Mouse (Mus musculus): ENCODE results near the gene Rpl9-ps1. TPM values are rescaled to one million over a fixed set of nuclear protein-coding genes. Genes with fewer than 3 reads are reported as not detected.

Rpl9-ps1 gene
- polyA plus RNA-seq, 1 experiment from 2014 or later = not detected

DNA sequence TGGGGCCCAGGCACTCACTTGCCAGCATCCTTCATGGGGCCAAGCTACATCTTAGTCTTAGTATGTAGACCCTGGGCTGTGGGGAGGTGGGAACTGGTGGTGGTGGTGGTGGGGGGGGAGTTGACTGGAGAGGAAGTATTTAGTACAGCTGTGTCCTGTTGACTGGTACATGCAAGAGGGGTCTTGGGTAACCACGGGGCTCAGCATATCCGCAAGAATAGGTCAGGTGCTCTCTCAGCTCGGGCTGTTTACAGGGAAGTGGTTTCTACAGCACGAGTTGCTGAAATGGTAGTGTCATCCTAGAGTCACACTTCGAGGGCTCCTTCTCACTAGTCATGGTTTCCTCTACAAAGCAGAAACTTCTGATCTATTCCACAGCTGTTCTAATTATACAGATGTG lies 5.3 kb downstream of the Rpl9-ps1 start:
- Histone ChIP-seq H3K9ac (replicated peaks) (no peak overlapping the region), H3K27me3 (ENCODE audit: insufficient read depth, low read length) (no peaks in the 10 kb centered on the region), H3K4me2 (ENCODE audit: low read depth, low read length) (peak overlapping the region; percentile 37), H3K4me3 (ENCODE audit: low read depth, low read length) (no peak overlapping the region), H3K36me3 (replicated peaks; ENCODE audit: insufficient read depth, low read length) (no peaks in the 10 kb centered on the region), H3K27ac (ENCODE audit: low read depth) (peak overlapping the region; percentile 78), H3K9me3 (ENCODE audit: low read length) (no peaks in the 10 kb centered on the region), H3K4me1 (ENCODE audit: insufficient read depth) (peaks cover 3% of the 10 kb centered on the region; the same call in 1 of the 2 replicates)
- DNase-seq (peak; percentile 61), ATAC-seq (peak; percentile 77)
- WGBS (ENCODE audit: insufficient replicate concordance) = 24% methylated on average over 5 of the region's 5 CpGs
- TF ChIP-seq CTCF (IDR thresholded peaks at IDR 0.05; ENCODE audit: low read depth) = no peak
- no peak for TF ChIP-seq EP300 (IDR thresholded peaks at IDR 0.05; ENCODE audit: low read depth)

DNA sequence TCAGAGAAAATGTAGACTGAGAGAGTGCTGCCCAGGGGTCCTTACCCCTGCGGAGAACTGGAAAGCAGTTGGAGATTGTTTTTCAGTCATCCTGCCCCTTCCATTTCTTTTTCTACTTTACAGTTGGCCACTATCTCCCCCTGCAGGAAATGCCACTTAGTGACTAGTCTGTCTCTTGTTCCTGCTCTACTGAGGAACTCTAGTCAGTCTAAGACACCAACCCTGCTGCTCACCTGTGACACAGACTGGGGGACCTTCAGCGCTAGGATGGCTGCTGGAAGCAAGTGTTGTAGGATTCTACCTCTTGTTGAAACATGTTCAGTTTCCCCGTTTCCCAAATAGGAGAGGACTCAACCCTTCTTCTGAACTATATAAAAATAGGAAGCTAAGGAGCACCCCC lies 5.9 kb downstream of the Rpl9-ps1 start:
- no peaks in the 10 kb centered on the region for H3K36me3 ChIP-seq (replicated peaks; ENCODE audit: insufficient read depth, low read length)
- no peak overlapping the region for H3K9ac ChIP-seq (replicated peaks)
- H3K4me3 ChIP-seq (ENCODE audit: low read depth, low read length) = no peak overlapping the region
- H3K27ac ChIP-seq (ENCODE audit: low read depth) = peak overlapping the region; percentile 70
- ATAC-seq (peak; percentile 51; the same call in 1 of the 2 replicates), DNase-seq (peak; percentile 23)
- H3K4me1 ChIP-seq (ENCODE audit: insufficient read depth) = peaks cover 3% of the 10 kb centered on the region; the same call in 1 of the 2 replicates
- WGBS (ENCODE audit: insufficient replicate concordance) = 35% methylated on average over 3 of the region's 3 CpGs
- no peaks in the 10 kb centered on the region for H3K9me3 ChIP-seq (ENCODE audit: low read length)
- no peak overlapping the region for H3K4me2 ChIP-seq (ENCODE audit: low read depth, low read length)
- TF ChIP-seq EP300 (IDR thresholded peaks at IDR 0.05; ENCODE audit: low read depth) (no peak), CTCF (IDR thresholded peaks at IDR 0.05; ENCODE audit: low read depth) (peak; percentile 64)
- H3K27me3 ChIP-seq (ENCODE audit: insufficient read depth, low read length) = no peaks in the 10 kb centered on the region

DNA sequence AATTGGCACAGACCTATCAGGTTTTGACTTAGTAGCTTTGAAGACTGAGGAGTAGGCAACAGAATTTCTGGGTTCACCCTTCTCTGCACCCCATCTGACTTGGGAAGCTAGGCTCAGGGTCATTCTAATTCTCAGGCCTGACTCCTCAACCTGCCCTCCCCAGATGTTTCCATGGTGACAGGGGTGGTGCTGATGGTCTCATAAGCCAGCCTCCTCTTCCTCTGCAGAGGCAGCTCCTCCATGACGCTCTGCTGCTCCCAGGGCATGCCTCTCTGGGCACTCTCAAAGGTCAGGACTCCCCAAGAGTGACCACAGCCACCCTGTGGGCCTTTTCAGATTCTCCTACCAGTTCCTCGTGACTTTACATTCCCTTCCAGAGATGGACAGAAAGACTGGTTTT lies 6.5 kb downstream of the Rpl9-ps1 start:
- TF ChIP-seq CTCF (IDR thresholded peaks at IDR 0.05; ENCODE audit: low read depth) (no peak), EP300 (IDR thresholded peaks at IDR 0.05; ENCODE audit: low read depth) (no peak)
- Histone ChIP-seq H3K9me3 (ENCODE audit: low read length) (no peaks in the 10 kb centered on the region), H3K27me3 (ENCODE audit: insufficient read depth, low read length) (no peaks in the 10 kb centered on the region), H3K36me3 (replicated peaks; ENCODE audit: insufficient read depth, low read length) (no peaks in the 10 kb centered on the region), H3K9ac (replicated peaks) (no peak overlapping the region), H3K4me2 (ENCODE audit: low read depth, low read length) (no peak overlapping the region), H3K4me1 (ENCODE audit: insufficient read depth) (peaks cover 3% of the 10 kb centered on the region; the same call in 1 of the 2 replicates), H3K27ac (ENCODE audit: low read depth) (peak overlapping the region; percentile 70), H3K4me3 (ENCODE audit: low read depth, low read length) (no peak overlapping the region)
- DNase-seq (no peak), ATAC-seq (no peak)
- WGBS (ENCODE audit: insufficient replicate concordance) = 48% methylated on average over 2 of the region's 2 CpGs

DNA sequence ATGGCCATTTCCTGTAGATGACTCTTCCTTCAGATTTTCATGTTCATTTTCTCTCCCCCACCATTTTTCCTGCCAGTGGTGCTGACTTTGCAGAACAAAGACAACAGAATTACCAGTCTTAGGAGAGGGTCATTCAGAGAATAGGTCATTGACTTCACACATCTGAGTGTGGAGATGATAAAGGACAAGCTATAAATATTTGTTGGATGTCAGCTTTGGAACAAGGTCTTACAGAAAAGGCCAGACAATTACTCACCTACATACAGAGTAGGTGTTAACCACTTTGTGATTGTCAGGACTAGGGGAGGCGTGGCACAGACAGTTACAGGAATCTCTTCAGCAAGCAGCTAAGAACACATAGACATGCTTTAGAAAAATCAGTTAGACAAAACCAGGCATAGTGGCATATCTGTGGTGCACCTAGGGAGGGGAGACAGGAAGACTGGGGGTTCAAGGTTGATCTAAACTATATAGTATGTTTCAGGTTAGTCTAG lies 8.6 kb downstream of the Rpl9-ps1 start:
- Histone ChIP-seq H3K27me3 (ENCODE audit: insufficient read depth, low read length) (no peaks in the 10 kb centered on the region), H3K36me3 (replicated peaks; ENCODE audit: insufficient read depth, low read length) (no peaks in the 10 kb centered on the region), H3K4me2 (ENCODE audit: low read depth, low read length) (no peak overlapping the region), H3K9ac (replicated peaks) (no peak overlapping the region), H3K9me3 (ENCODE audit: low read length) (no peaks in the 10 kb centered on the region), H3K27ac (ENCODE audit: low read depth) (no peak overlapping the region), H3K4me3 (ENCODE audit: low read depth, low read length) (no peak overlapping the region), H3K4me1 (ENCODE audit: insufficient read depth) (peaks cover 3% of the 10 kb centered on the region; the same call in 1 of the 2 replicates)
- TF ChIP-seq EP300 (IDR thresholded peaks at IDR 0.05; ENCODE audit: low read depth) (no peak), CTCF (IDR thresholded peaks at IDR 0.05; ENCODE audit: low read depth) (no peak)
- WGBS (ENCODE audit: insufficient replicate concordance) = 55% methylated on average over 1 of the region's 1 CpGs
- DNase-seq (no peak), ATAC-seq (no peak)

DNA sequence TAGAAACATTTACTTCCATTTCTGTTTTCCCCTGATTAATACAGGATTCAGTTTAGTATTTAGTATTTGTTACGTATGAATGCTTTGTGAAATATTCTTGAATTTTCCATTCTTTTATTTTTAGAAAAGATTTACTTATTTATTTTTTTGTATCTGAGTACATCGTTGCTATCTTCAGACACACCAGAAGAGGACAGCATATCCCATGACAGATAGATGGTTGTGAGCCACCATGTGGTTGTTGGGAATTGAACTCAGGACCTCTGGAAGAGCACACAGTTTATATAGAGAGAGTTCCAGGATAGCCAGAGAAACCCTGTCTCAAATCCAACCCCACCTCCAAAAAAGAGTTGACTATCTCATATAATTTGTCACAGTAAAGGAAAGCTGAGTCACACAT lies 10.5 kb downstream of the Rpl9-ps1 start:
- ATAC-seq (no peak), DNase-seq (no peak)
- H3K27me3 ChIP-seq (ENCODE audit: insufficient read depth, low read length) = no peaks in the 10 kb centered on the region
- WGBS (ENCODE audit: insufficient replicate concordance) = 84% methylated on average over 2 of the region's 2 CpGs
- no peak overlapping the region for H3K27ac ChIP-seq (ENCODE audit: low read depth)
- no peak overlapping the region for H3K9ac ChIP-seq (replicated peaks)
- H3K4me1 ChIP-seq (ENCODE audit: insufficient read depth) = peaks cover 3% of the 10 kb centered on the region; the same call in 1 of the 2 replicates
- peak; percentile 33 for TF ChIP-seq CTCF (IDR thresholded peaks at IDR 0.05; ENCODE audit: low read depth)
- no peak for TF ChIP-seq EP300 (IDR thresholded peaks at IDR 0.05; ENCODE audit: low read depth)
- no peak overlapping the region for H3K4me2 ChIP-seq (ENCODE audit: low read depth, low read length)
- H3K9me3 ChIP-seq (ENCODE audit: low read length) = no peaks in the 10 kb centered on the region
- no peaks in the 10 kb centered on the region for H3K36me3 ChIP-seq (replicated peaks; ENCODE audit: insufficient read depth, low read length)
- H3K4me3 ChIP-seq (ENCODE audit: low read depth, low read length) = no peak overlapping the region

DNA sequence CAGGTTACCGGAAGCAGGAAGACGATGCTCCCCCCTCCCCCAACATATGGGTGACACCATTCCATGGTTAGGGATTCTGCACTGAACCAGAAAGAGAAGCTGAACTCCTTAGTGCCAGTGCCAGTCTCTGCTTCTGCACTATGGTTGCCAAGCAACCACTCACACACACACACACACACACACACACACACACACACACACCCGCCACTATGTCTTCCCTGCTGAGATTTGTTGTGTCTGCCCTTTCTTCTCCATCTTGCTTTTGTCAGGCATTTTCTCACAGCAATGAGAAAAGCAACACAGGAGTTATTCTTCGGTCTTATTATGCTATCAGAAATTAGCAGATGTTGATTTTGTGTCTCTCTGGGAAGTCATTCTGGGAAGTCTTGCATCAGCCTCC lies 11.0 kb downstream of the Rpl9-ps1 start:
- no peaks in the 10 kb centered on the region for H3K36me3 ChIP-seq (replicated peaks; ENCODE audit: insufficient read depth, low read length)
- H3K27me3 ChIP-seq (ENCODE audit: insufficient read depth, low read length) = no peaks in the 10 kb centered on the region
- no peak overlapping the region for H3K4me2 ChIP-seq (ENCODE audit: low read depth, low read length)
- 64% methylated on average over 4 of the region's 4 CpGs for WGBS (ENCODE audit: insufficient replicate concordance)
- no peak overlapping the region for H3K27ac ChIP-seq (ENCODE audit: low read depth)
- H3K4me1 ChIP-seq (ENCODE audit: insufficient read depth) = peaks cover 3% of the 10 kb centered on the region; the same call in 1 of the 2 replicates
- H3K9me3 ChIP-seq (ENCODE audit: low read length) = no peaks in the 10 kb centered on the region
- ATAC-seq (no peak), DNase-seq (no peak)
- H3K9ac ChIP-seq (replicated peaks) = no peak overlapping the region
- no peak for TF ChIP-seq CTCF (IDR thresholded peaks at IDR 0.05; ENCODE audit: low read depth)
- H3K4me3 ChIP-seq (ENCODE audit: low read depth, low read length) = no peak overlapping the region
